Mouse (Mus musculus): Measurements from ENCODE around the gene Cx3cr1.

DNA sequence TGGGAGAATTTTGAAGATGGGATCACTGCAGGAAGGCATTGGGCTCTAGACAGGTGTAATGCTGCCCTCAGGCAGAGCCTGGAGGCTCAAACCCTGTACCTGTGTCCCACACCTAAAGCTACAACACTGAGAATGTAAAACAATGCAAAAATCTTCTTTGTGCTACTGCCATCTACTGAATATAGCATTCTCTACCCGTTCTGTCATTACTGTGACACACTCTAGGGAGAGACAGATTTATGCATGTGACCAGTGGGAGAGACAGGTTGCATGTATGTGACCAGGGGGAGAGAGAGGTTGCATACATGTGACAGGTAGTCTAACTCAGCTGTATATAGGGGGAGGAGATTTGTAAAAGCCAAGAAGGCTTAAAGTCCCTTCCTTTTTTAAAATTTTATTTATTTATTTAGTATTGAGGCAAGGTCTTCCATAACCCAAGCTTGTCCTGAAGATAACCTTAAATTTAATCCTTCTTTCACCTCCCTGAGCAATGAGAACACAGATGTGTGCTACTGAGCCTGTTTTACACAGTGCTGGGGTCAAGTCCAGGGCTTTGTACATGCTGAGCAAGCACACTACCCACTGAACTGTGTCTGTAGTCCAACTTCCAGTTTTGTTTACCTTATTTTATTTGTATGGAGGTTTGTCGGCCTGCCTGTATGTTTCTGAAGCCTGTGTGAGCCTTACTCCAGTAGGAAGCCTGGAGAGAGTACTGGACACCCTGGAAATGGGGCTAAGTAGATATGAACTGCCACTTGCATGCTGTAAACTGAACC, 216.4 kb downstream of the Cx3cr1 start:
- no peak for TF ChIP-seq CTCF (IDR thresholded peaks at IDR 0.05)
- TF ChIP-seq EP300 (IDR thresholded peaks at IDR 0.05), result no peak

Measured in lung, postnatal 0 days (tissue).